Mouse (Mus musculus) right cerebral cortex, postnatal 36 days (tissue): ENCODE data around the gene Zfp791.
"Not testable (repeated sequence)": the region's sequence is repeated elsewhere in the genome, so short reads cannot be mapped to it uniquely, and the experiment has no call there.

Source experiments
- DNase-seq, 2 experiments: peaks; one replicate each; pipeline ENCODE4 v3.0.0; 2022; ENCODE audit warnings: low spot score in 2 of 2, mixed read lengths in 1 of 2

The Zfp791 gene

DNA sequence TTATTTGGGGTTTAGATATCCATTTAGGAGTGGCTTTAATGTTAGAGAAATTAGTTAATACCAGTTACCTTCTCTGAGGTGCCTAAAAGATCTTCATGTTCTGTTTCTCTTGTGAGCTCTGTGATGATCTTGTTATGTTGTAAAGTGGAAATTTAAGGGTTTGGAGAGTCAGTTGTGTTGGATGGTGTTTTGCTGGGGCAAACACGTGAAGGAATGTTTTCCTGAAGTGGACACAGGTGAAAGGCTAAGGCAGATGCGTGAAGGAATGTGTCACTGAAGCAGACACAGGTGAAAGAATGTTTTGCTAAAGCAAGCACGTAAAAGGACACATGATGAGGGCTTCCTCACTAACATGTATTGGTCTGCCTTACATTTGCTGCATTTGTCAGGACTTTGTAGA is at the start of gene Zfp791:
Zfp791 (minus strand) TSS at position 101 of the 400 bp plus-strand sequence.
- no peak for DNase-seq

DNA sequence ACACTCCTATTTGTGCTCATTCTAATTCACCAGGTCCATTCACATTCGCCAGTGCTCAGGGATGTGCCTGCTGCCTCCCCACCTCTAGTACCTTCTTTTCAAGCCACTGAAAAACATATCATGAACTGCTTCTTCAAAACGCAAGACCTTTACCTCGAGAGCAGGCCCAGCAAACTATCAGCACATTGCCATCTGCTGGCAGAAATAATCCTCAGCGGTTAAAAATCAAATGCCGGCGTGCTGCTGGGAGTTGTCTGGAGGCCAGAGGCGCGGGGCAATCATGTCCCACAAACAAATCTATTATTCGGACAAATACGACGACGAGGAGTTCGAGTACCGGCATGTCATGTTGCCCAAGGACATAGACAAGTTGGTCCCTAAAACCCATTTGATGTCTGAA is 48.4 kb upstream of the Zfp791 start:
- peak; percentile 4 to 5 for DNase-seq

DNA sequence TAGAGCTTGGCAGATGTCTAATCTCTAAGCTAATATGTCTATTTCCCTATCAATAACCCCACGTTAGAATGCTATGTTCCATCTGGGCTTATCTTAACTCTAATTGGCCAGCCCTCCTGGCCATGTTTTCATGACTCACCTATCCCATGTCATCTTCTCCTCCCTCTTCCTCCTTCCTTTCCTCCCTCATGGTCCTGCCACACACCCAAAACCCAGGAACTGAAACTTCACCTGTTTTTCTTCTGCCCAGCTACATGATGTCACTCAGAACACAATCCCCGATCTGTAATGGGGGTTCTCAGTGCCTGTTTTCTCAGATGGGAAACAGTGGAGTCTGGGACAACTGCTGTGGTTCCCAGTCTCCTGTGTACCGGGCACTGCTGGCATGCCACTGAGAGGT is 28.7 kb upstream of the Zfp791 start, which contains the start of gene Cks1brt:
Cks1brt (plus strand) TSS at position 301 of the 400 bp plus-strand sequence.
- DNase-seq: no peak

DNA sequence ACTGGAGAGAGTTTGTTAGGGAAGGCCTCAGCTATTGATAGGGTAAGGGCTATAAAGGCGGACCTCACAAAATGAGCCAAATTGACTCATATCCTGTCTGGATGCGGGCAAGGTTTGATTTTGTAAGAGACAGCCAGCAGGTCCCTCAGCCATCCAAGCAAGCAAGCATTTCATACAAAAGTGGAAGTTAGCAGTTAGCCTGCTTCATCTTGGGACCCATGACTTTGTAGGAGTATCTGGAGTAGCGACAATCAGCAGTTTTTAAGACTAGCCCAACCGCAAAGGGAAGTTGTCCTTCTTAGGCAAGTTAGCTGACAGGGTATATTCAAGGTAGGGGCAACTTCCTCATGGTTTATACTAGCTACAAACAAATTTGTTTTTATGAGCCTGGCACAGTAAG is 19.6 kb upstream of the Zfp791 start:
- DNase-seq: no peak

DNA sequence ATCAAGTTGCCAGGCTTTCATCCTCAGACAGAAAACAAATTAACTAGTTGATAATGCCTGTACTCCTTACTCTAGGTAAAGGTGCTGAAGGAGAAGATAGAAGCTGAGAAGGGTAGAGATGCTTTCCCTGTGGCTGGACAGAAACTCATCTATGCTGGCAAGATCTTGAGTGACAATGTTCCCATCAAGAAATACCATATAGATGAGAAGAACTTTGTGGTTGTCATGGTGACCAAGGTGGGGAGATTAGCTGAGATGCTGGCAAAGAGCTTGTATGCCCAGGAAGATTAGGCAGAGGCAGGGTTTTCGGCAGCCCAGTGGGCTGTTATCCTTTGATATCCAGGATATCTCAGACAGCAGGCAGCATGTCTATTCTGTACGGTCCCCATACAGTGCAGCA is 12.8 kb upstream of the Zfp791 start:
- not testable (repeated sequence) for DNase-seq

DNA sequence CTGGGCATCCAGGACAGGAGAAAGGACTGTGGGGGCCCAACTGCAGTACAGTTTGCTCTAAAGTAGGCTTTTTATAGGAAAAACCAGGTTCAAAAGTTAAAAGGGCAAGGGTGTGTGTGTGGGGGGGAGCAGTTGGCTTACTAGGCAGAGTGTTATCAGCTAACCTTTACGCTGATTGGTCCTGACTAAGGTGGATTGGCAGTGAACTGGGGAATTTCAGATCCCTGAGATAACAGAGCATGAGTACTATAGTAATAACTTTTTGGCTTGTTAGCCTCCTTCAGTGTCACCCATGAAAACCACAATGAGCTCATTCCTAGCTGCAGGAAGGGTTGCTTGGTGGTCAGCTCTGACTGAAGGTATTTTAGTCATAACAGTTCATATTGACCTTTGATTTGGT is 9.4 kb upstream of the Zfp791 start:
- DNase-seq: no peak

DNA sequence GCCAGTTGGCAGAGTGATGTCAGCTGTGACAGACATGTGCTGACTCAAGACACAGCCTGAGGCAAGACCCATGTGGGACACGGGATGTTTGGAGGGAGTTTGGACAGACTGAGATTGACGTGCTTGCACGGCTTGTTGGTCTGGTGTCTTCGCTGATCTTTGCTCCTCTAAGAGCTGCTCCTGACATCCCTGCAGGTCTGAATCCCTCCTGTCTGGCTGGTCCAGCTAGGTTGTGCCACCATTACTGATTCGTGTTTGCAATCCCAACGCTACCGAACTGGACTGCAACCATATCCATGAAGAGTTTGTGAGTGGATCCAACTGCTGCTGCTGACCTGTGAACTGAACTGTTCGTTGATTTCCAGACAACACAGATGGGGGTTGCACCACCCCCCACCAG is 796 bp upstream of the Zfp791 start:
- no peak for DNase-seq

DNA sequence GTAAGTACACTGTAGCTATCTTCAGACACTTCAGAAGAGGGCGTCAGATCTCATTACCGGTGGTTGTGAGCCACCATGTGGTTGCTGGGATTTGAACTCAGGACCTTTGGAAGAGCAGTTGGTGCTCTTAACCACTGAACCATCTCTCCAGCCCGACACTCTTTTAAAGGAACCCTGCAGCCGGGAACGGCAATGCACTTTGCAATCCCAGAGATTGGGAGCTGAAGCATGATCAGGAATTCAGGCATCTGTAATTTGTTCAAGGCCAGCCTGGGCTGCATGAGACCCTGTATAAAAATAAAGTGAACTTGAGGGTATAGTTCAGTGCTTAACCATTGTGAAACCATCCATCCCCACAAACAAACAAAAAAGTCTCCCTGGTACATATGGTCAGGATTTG is 2.6 kb downstream of the Zfp791 start:
- DNase-seq: not testable (repeated sequence)

DNA sequence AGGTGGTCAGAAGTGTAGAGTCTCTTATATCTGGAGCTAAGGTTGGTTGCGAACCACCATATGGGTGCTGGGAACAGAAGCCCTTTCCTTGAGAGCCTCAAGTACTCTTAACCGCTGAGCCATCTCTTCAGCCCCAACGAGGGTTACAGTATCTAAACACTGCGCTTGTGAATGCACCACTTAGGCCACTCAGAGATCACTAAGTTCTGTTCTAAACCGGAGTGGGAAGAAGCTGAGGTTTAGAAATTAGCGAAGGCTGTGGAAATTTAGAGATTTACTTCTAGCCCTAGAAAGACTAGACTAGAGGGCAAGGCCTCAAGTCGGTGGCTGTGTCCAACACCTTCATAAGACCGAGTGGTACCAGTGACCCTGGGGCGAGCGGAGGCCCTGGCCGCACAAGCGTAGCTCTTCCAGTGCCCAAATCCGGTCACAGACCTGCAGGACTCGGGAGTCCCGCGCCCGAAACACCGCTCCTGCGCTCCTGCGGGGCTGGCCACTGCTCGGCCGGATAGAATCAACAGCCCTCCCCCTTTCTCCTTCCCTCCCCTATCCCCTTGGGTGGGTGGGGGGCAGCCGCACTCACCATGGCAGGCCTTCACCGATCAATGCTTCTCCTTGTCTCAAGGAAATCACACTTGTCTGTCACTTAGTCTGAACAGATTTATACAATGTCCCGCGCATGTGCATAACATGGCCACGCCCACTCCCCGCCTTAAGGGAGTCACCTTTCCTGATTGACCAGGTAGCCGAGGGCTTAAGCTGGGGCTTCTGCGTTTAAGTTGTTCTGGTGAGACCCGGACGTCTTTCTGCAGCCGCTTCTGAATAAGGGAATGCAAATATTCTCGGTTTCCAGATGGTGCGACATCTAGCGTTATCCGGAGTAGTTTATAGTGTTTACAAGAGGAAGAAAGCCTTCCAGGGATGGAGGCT is 3.6 kb downstream of the Zfp791 start:
- DNase-seq: peak; percentile 79 to 80

DNA sequence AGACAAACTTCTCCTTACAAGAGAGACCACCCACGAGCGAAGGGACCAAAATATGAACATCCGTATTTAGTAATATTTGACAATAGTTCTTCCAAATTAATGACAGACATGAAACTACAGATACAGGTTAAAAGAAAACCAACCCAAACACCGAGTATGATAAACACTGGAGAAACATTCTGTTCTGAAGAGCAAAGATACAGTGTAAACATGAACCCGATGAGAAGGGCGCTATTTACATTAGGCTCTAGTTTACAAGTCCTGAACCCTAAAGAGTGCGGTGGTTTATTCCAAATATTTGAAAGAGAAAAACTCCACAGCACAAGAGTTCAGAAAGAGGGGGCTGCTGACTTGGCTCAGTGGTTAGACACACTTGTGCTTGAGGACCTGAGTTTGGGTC is 5.9 kb downstream of the Zfp791 start:
- no peak for DNase-seq

DNA sequence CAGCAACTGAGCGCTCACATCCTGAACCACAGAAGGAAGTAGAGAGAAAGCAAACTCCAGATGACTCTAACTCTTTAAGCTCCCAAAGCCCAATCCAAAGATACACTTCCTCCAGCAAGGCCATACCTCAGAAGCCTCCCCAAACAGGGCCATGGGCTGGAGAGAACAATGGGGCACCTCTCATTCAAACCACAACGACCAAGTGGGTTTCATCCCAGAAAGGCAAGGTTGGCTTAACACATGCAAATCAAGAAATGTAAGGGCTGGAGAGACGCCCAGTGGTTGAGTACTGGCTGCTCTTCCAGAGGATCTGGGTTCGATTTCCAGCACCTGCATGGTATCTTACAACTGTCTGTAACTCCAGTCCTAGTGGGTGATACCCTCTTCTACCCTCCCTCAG is 7.4 kb downstream of the Zfp791 start:
- DNase-seq: no peak

DNA sequence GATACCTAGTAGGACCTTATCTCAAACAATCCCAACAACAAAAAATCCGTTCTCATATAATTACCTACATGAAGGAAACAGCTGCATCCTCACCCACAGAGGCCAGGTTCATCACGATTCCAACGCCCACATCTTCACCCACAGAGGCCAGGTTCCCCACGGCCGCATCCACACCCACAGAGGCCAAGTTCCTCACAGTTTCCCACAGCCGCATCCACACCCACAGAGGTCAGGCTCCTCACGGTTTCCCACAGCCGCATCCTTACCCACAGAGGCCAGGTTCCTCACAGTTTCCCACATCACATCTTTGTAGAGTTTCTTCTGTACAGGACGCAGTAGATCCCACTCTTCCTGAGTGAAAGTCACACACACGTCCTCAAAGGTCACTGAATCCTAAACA is 9.7 kb downstream of the Zfp791 start:
- DNase-seq: no peak

DNA sequence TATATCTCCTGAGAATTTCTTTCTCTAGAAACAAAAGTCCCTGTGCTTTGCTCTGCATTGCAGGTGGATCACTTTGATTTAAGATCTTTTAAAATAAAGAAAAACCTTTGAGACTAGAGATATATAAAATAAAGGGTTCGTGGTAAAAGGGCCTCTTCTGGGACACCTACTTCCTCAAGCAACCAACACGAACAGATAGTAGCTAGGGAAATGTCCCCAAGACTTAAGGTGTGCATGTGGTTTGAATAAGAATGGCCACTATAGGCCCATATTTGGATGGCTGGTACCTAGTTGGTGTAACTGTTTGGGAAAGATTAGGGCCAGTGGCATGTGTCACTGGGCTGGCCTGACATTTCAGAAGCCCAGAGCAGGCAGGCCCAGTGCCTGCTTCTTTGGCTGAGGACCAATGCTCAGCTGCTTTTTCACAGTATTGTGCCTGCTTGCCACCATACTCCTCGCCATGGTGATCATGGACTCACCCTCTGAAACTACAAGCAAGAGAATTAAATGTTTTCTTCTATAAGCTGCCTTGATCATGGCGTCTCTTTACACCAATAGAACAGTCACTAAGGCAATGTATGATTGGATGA is 22.7 kb downstream of the Zfp791 start:
- no peak for DNase-seq

DNA sequence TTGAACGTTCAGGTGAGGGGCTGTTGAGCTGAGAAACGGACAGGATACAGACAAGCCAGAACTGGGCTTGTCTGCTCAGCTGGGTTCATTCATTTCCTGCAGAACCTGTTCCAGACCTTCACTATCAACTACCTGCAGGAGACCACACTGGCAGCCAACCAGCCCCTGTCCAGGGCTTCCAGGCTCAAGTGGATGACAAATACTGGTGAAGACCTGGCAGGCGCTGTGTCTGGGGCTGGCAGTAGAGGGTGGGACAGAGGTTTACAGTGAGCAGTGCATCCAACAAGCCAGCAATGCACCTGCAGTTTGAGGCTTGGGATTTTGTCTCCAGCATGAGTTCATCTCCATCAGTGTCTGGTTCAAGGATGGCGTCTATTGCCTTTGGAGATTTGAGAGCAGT is 26.0 kb downstream of the Zfp791 start:
- DNase-seq: no peak

DNA sequence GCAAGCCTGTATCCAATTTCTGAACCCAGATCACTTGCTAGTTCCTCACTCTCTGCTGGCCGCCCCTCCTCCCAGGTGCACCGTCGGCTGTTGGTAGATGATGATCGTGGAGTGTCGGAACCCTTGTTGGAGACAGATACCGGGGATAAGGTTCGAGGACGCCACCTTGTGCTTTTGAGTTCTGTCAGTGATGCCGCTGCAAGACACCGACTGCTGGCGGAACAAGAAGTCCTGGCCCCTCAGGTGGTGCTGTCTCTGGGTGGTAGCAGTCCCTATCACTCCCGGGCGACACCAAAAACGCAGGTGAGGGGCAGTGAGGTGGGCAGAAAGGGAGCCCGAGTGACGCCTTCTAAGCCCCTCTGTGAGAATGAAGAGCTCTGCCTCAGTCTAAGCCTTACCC is 26.7 kb downstream of the Zfp791 start:
- no peak for DNase-seq

DNA sequence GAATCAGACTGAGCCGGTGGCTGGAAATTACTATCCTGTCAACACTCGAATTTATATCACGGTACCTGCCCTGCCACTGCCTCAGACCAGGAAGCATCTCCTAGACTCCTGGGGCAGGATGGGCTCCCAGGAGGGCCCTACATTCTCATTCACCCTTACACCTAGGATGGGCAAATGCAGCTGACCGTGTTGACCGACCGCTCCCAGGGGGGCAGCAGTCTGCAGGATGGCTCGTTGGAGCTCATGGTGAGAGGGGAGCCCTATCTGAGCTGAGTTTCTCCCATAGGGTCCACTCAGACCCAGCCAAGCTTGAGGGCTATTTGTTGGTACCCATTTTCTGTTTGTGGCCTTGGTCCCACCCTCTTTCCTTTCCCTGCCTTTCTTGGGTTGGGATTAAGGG is 27.3 kb downstream of the Zfp791 start:
- DNase-seq: no peak

DNA sequence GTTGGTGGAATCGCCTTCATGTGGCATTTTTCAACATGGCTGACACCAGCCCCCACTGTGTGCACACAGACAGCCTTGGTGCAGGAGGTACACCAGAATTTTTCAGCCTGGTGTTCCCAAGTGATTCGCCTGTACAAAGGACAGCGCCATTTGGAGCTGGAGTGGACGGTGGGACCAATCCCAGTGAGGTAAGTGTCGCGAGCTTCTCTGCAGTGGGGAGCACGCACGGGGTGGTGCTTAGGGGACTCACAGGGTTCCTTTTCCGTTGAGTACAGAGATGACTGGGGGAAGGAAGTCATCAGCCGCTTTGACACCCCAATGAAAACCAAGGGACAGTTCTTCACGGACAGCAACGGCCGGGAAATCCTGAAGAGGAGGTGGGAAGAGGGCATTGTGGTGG is 27.8 kb downstream of the Zfp791 start:
- DNase-seq: no peak

DNA sequence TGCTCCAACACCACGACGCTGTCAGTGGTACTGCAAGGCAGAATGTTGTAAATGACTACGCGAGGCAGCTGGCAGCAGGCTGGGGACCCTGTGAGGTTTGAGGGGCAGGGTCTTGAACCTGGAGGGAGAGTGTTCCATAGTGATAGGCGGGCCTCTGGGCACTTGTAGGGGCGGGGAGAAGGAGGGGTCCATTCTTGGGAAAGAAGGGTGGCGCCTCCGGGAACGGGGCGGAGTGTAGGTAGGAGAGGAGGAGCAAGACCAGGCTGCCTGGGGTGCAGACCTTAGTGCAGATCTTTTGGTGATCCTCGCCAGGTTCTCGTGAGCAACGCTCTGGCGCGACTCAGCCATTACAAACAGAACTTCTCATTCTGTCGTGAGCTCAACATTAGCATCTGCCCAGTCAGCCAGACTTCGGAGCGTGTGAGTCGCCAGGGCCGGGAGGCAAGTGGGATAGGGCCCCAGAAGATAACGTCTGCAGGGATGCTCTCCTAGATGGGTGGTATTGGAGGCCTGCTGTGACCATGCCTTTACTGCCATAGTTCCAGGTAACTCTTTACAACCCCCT is 31.3 kb downstream of the Zfp791 start:
- no peak for DNase-seq

DNA sequence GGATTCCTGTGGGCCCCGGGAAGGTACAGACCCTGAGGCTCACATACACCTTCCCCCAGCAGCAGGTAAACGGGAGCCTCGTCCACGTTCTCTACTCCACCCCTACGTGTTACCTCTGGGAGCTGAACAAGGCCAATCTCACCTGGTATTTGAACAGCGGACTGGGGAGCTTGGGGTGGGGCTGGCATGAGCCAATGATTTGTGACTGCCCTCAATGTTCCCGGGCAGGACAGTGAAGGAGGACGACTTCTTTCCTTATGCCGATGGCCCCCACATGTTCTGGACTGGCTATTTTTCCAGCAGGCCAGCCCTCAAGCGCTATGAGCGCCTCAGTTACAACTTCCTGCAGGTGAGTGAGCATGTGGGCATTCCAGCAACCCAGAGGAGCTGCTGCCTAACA is 32.0 kb downstream of the Zfp791 start:
- DNase-seq: no peak

DNA sequence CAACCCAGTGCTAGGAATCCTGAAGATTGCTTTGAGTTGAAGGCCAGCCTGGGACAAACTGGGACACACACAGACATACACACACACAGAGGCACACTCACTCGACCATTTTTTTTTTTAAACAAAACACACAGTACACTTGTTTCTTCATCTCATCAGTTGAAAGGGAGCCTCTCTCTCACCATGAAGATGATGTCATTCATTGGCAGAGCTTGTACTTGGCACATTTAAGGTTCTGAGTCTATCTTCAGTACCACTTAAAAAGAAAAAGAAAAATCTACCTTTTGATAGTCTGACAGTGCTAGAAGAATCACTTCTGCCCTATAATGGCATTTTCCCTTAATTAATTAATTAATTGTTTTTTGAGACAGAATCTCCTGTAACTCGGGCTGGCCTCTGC is 34.1 kb downstream of the Zfp791 start:
- no peak for DNase-seq

DNA sequence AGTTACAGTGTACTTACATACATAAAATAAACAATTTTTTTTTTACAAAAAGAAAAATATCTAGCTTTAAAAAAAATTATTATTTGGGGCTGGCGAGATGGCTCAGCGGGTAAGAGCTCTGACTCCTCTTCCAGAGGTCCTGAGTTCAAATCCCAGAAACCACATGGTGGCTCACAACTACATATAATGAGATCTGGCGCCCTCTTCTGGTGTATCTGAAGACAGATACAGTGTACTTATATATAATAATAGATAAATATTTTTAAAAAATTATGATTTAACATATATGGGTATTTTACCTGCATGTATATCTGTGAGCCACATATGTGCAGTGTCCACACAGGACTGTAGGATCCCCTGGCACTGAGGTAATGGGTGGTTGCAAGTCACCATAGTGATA is 36.7 kb downstream of the Zfp791 start:
- no peak for DNase-seq

DNA sequence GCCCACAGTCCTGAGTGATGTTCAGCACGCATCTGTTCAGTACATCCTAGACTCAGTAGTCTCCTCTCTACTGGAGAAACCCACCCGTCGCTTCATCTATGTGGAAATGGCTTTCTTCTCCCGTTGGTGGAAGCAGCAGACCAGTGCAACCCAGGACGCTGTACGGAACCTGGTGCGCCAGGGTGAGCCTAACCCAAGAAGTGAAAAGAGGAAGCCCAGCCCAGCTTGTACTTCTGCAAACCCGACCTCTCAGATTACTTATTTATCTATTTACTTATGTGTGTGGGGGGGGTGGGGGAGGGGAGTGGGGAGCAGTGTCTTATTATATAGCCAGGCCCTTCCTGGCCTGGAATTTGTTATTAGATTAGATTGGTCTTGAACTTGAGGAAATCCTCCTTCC is 38.3 kb downstream of the Zfp791 start:
- DNase-seq: no peak
